Mouse (Mus musculus): ENCODE measurements around the gene Arhgap23. TPM values are rescaled to one million over a fixed set of nuclear protein-coding genes. Genes with fewer than 3 reads are reported as not detected.
A peak's percentile ranks its signal among the peaks of the same experiment; 100 is the strongest.

Gene Arhgap23
- total and polyA plus RNA-seq, 2 experiments from 2014 or later = 9.6 to 80.2 TPM

- H3K27me3 ChIP-seq (ENCODE audit: insufficient read depth, low read length) = peaks cover 9% of the 10 kb centered on the region; the same call in 1 of the 2 replicates
- H3K36me3 ChIP-seq (ENCODE audit: insufficient read depth, low read length) = peaks cover 32% of the 10 kb centered on the region
- peak within 1 kb of the TSS; percentile 18; the same call in 1 of the 2 replicates for H3K4me3 ChIP-seq (ENCODE audit: low read depth, low read length)
- H3K4me2 ChIP-seq (ENCODE audit: low read depth, low read length, poor library complexity, severe bottlenecking) = peak within 1 kb of the TSS; percentile 36; the same call in 1 of the 2 replicates
- 0 out of 2 replicates have a peak within 1 kb of the TSS, but pooled peaks have one; percentile 26 for H3K9ac ChIP-seq (replicated peaks; ENCODE audit: low read length, poor library complexity, severe bottlenecking)
- ATAC-seq (ENCODE audit: low FRiP score) (peak; percentile 11; the same call in 1 of the 2 replicates), DNase-seq (ENCODE audit: low spot score) (no peak)
- no peak for TF ChIP-seq CTCF (IDR thresholded peaks at IDR 0.05)
- WGBS = 14% methylated on average over 80 of the region's 88 CpGs
- no peaks in the 10 kb centered on the region for H3K4me1 ChIP-seq (ENCODE audit: insufficient read depth, low read length)
- H3K27ac ChIP-seq (ENCODE audit: low read depth, low read length) = no peak within 1 kb of the TSS
- H3K9me3 ChIP-seq (ENCODE audit: low read length) = no peaks in the 10 kb centered on the region
These were observed 84.8 kb downstream of the Arhgap23 start, which contains the start of gene 4933428G20Rik for GRCm38 (mm10) chr11:97499865-97500719. Gene 4933428G20Rik, minus strand, starts transcription at chr11:97500340.

GRCm38 (mm10) chr11:97500720-97501448 is 85.6 kb downstream of the Arhgap23 start:
- ATAC-seq (ENCODE audit: low FRiP score) (0 out of 2 replicates have a peak, but pooled peaks have one; percentile 31), DNase-seq (ENCODE audit: low spot score) (no peak)
- peaks cover 32% of the 10 kb centered on the region for H3K36me3 ChIP-seq (ENCODE audit: insufficient read depth, low read length)
- H3K9ac ChIP-seq (replicated peaks; ENCODE audit: low read length, poor library complexity, severe bottlenecking) = no peak overlapping the region
- WGBS = 18% methylated on average over 44 of the region's 51 CpGs
- H3K4me1 ChIP-seq (ENCODE audit: insufficient read depth, low read length) = no peaks in the 10 kb centered on the region
- H3K4me3 ChIP-seq (ENCODE audit: low read depth, low read length) = peak overlapping the region; percentile 18; the same call in 1 of the 2 replicates
- no peak overlapping the region for H3K27ac ChIP-seq (ENCODE audit: low read depth, low read length)
- peak overlapping the region; percentile 36; the same call in 1 of the 2 replicates for H3K4me2 ChIP-seq (ENCODE audit: low read depth, low read length, poor library complexity, severe bottlenecking)
- no peak for TF ChIP-seq CTCF (IDR thresholded peaks at IDR 0.05)
- no peaks in the 10 kb centered on the region for H3K9me3 ChIP-seq (ENCODE audit: low read length)
- peaks cover 9% of the 10 kb centered on the region; the same call in 1 of the 2 replicates for H3K27me3 ChIP-seq (ENCODE audit: insufficient read depth, low read length)

DNA sequence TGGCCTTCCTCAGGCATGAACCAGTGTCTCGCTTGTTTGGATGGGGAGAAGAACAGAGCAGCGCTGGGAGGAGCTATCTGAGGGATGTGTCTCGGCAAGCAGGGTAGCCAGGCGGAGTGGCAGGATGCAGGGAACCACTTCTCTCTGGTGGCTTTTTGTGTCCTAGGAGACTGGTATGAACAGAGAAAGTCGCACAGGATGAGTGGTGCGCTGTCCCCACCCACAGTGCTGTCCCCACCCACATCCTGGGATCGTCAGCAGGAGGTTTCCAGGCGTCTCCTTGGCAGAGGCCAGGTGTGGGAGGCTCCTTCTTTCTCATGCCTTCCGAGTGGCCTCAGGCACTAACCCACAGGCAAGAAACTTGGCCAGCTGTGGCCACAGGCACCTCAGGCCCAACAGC is 87.0 kb downstream of the Arhgap23 start:
- ATAC-seq (ENCODE audit: low FRiP score) (no peak; the same call in 1 of the 2 replicates), DNase-seq (ENCODE audit: low spot score) (no peak)
- Histone ChIP-seq H3K36me3 (ENCODE audit: insufficient read depth, low read length) (peaks cover 28% of the 10 kb centered on the region), H3K27me3 (ENCODE audit: insufficient read depth, low read length) (peaks cover 9% of the 10 kb centered on the region; the same call in 1 of the 2 replicates), H3K4me2 (ENCODE audit: low read depth, low read length, poor library complexity, severe bottlenecking) (no peak overlapping the region), H3K27ac (ENCODE audit: low read depth, low read length) (no peak overlapping the region), H3K4me1 (ENCODE audit: insufficient read depth, low read length) (no peaks in the 10 kb centered on the region), H3K4me3 (ENCODE audit: low read depth, low read length) (no peak overlapping the region), H3K9ac (replicated peaks; ENCODE audit: low read length, poor library complexity, severe bottlenecking) (no peak overlapping the region), H3K9me3 (ENCODE audit: low read length) (no peaks in the 10 kb centered on the region)
- WGBS = 43% methylated on average over 9 of the region's 9 CpGs
- TF ChIP-seq CTCF (IDR thresholded peaks at IDR 0.05) = no peak

DNA sequence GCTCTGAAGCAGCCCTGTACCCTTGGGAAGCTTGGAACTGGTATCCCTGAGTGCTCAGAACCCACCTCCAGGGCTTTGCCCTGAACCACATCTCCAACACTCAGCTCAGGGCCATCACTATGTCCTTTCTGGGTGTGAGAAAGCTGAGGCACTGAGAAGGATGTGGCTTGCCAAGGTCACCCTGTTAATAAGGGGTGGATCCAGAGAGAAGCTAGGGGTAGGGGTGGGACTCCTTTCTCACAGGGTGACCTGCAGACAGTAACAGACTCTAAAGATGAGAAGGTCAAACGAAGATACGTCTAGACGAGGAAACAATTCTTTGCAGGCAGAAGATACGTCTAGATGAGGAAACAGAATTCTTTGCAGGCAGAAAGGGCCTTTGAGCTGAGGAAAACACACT is 87.5 kb downstream of the Arhgap23 start:
- H3K27me3 ChIP-seq (ENCODE audit: insufficient read depth, low read length) = peaks cover 9% of the 10 kb centered on the region; the same call in 1 of the 2 replicates
- H3K36me3 ChIP-seq (ENCODE audit: insufficient read depth, low read length) = peaks cover 24% of the 10 kb centered on the region
- ATAC-seq (ENCODE audit: low FRiP score) = no peak
- H3K27ac ChIP-seq (ENCODE audit: low read depth, low read length) = no peak overlapping the region
- no peaks in the 10 kb centered on the region for H3K4me1 ChIP-seq (ENCODE audit: insufficient read depth, low read length)
- no peak overlapping the region for H3K9ac ChIP-seq (replicated peaks; ENCODE audit: low read length, poor library complexity, severe bottlenecking)
- 78% methylated on average over 4 of the region's 4 CpGs for WGBS
- H3K4me2 ChIP-seq (ENCODE audit: low read depth, low read length, poor library complexity, severe bottlenecking) = no peak overlapping the region
- TF ChIP-seq CTCF (IDR thresholded peaks at IDR 0.05) = no peak
- no peaks in the 10 kb centered on the region for H3K9me3 ChIP-seq (ENCODE audit: low read length)
- DNase-seq (ENCODE audit: low spot score) = no peak
- no peak overlapping the region for H3K4me3 ChIP-seq (ENCODE audit: low read depth, low read length)

GRCm38 (mm10) chr11:97505784-97506183 is 90.5 kb downstream of the Arhgap23 start:
- WGBS = 85% methylated on average over 4 of the region's 4 CpGs
- H3K27ac ChIP-seq (ENCODE audit: low read depth, low read length) = no peak overlapping the region
- DNase-seq (ENCODE audit: low spot score) = no peak
- H3K9ac ChIP-seq (replicated peaks; ENCODE audit: low read length, poor library complexity, severe bottlenecking) = no peak overlapping the region
- no peak for ATAC-seq (ENCODE audit: low FRiP score)
- no peaks in the 10 kb centered on the region for H3K27me3 ChIP-seq (ENCODE audit: insufficient read depth, low read length)
- no peak overlapping the region for H3K4me3 ChIP-seq (ENCODE audit: low read depth, low read length)
- H3K4me1 ChIP-seq (ENCODE audit: insufficient read depth, low read length) = 0 out of 2 replicates have a peak, but pooled peaks cover 7% of the 10 kb centered on the region
- no peak overlapping the region for H3K4me2 ChIP-seq (ENCODE audit: low read depth, low read length, poor library complexity, severe bottlenecking)
- H3K9me3 ChIP-seq (ENCODE audit: low read length) = no peaks in the 10 kb centered on the region
- TF ChIP-seq CTCF (IDR thresholded peaks at IDR 0.05) = no peak
- peaks cover 10% of the 10 kb centered on the region for H3K36me3 ChIP-seq (ENCODE audit: insufficient read depth, low read length)
